ENCODE assay signal across 14 mouse cellular contexts in the genomic region with DNA sequence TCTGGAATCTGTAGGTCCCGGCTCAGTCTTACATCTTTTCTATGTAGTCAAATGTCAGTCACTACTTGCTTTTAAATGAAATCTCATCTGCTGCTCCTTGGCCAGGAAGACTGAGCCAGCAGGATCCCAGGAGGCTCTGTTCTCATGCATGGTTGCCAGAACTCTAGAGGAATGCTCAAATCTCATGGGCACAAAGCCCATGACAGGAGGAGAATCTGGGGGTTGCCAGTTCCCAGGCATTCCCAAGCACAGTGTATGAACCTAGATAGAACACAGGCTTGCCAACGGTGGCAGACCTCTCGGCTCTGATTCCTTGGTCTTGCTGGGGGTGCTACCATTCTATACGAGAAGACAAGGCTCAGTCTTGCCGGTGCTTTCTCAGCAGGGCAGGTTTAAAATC. TPM values are rescaled to one million over a fixed set of nuclear protein-coding genes. Genes with fewer than 3 reads are reported as not detected.
DNase-seq lines count a peak whose midpoint lies in the region; ATAC-seq and TF ChIP-seq lines count a peak whose summit lies in the region.
"Had no signal": no experiment of that assay in that cellular context is flagged by ENCODE, and none has a peak within 500 bp of the region (broad histone marks: within the 10 kb centered on the region; RNA-seq: fewer than 3 reads in every experiment).

No protein-coding gene starts in this region.

- H3K9ac ChIP-seq in forebrain, postnatal 0 days, result no peak overlapping the region
- no peak overlapping the region for H3K9ac ChIP-seq in forebrain, embryonic 15.5 days (replicated peaks)
- H3K9ac ChIP-seq in kidney, embryonic 16.5 days (replicated peaks; ENCODE audit: low read length), result no peak overlapping the region
- H3K9ac ChIP-seq: liver, embryonic 12.5 days had no signal

- H3K36me3 ChIP-seq in forebrain, postnatal 0 days (ENCODE audit: insufficient read depth), result no peaks in the 10 kb centered on the region
- H3K36me3 ChIP-seq in forebrain, embryonic 15.5 days, result no peaks in the 10 kb centered on the region
- H3K36me3 ChIP-seq in kidney, embryonic 16.5 days (ENCODE audit: insufficient read depth, low read length), result no peaks in the 10 kb centered on the region
- H3K36me3 ChIP-seq: hindbrain, embryonic 10.5 days; liver, embryonic 12.5 days had no signal

- no peak overlapping the region for H3K27ac ChIP-seq in forebrain, postnatal 0 days (ENCODE audit: low read depth, low read length)
- H3K27ac ChIP-seq in forebrain, embryonic 15.5 days (replicated peaks), result no peak overlapping the region
- no peak overlapping the region for H3K27ac ChIP-seq in kidney, embryonic 16.5 days (ENCODE audit: low read length)
- H3K27ac ChIP-seq: hindbrain, embryonic 10.5 days; liver, embryonic 12.5 days; macrophage had no signal

- peak; percentile 73 for ATAC-seq in forebrain, postnatal 0 days
- ATAC-seq in forebrain, embryonic 15.5 days (replicated peaks), result no peak
- ATAC-seq in kidney, embryonic 16.5 days (ENCODE audit: low FRiP score, low TSS enrichment), result no peak
- ATAC-seq: liver, embryonic 12.5 days had no signal

- H3K4me3 ChIP-seq in forebrain, postnatal 0 days (ENCODE audit: low read depth, low read length), result no peak overlapping the region
- no peak overlapping the region for H3K4me3 ChIP-seq in forebrain, embryonic 15.5 days
- no peak overlapping the region for H3K4me3 ChIP-seq in kidney, embryonic 16.5 days (ENCODE audit: low read length)
- H3K4me3 ChIP-seq: hindbrain, embryonic 10.5 days; liver, embryonic 12.5 days had no signal

- intact Hi-C loops in left cerebral cortex, postnatal 14 days (cut with DNase I), result no loop called here

- H3K27me3 ChIP-seq in forebrain, postnatal 0 days (ENCODE audit: insufficient read depth, low read length), result no peaks in the 10 kb centered on the region
- H3K27me3 ChIP-seq in forebrain, embryonic 15.5 days, result no peaks in the 10 kb centered on the region
- no peaks in the 10 kb centered on the region for H3K27me3 ChIP-seq in kidney, embryonic 16.5 days (ENCODE audit: insufficient read depth, low read length)
- H3K27me3 ChIP-seq: liver, embryonic 12.5 days had no signal

- no peaks in the 10 kb centered on the region for H3K4me1 ChIP-seq in forebrain, postnatal 0 days (ENCODE audit: insufficient read depth)
- no peaks in the 10 kb centered on the region for H3K4me1 ChIP-seq in forebrain, embryonic 15.5 days
- H3K4me1 ChIP-seq in kidney, embryonic 16.5 days (ENCODE audit: insufficient read depth, low read length), result no peaks in the 10 kb centered on the region
- H3K4me1 ChIP-seq: hindbrain, embryonic 10.5 days; liver, embryonic 12.5 days had no signal

- no peaks in the 10 kb centered on the region for H3K9me3 ChIP-seq in forebrain, postnatal 0 days (ENCODE audit: low read length)
- no peaks in the 10 kb centered on the region for H3K9me3 ChIP-seq in forebrain, embryonic 15.5 days
- H3K9me3 ChIP-seq in kidney, embryonic 16.5 days (ENCODE audit: low read length), result no peaks in the 10 kb centered on the region
- H3K9me3 ChIP-seq: hindbrain, embryonic 10.5 days had no signal

- peak; percentile 72 for DNase-seq in forebrain, postnatal 0 days
- peak; percentile 19 to 38 for DNase-seq in left cerebral cortex, postnatal 14 days (ENCODE audit: low spot score in 2 of 2)
- no peak for DNase-seq in left cerebral cortex, adult 11 months (ENCODE audit: low spot score)
- peak; percentile 68 to 76 for DNase-seq in cerebellum, postnatal 25 days
- DNase-seq in layer of hippocampus, postnatal 36 days, result peak; percentile 14 to 31
- DNase-seq in urinary bladder, adult 2 months (ENCODE audit: low spot score), result no peak
- DNase-seq: kidney, adult 18-20 months; thymus, postnatal 25 days had no signal

- no peak for TF ChIP-seq CTCF in forebrain, postnatal 0 days (IDR thresholded peaks at IDR 0.05; ENCODE audit: low read depth)

- no peak overlapping the region for H3K4me2 ChIP-seq in forebrain, postnatal 0 days (ENCODE audit: low read depth)
- no peak overlapping the region for H3K4me2 ChIP-seq in forebrain, embryonic 15.5 days (replicated peaks)
- H3K4me2 ChIP-seq in kidney, embryonic 16.5 days (replicated peaks; ENCODE audit: low read depth, low read length), result no peak overlapping the region
- H3K4me2 ChIP-seq: liver, embryonic 12.5 days had no signal

- WGBS in forebrain, postnatal 0 days, result 62% methylated on average over 5 of the region's 5 CpGs
- 78% methylated on average over 5 of the region's 5 CpGs for WGBS in forebrain, embryonic 15.5 days
- WGBS in kidney, embryonic 16.5 days, result 90% methylated on average over 5 of the region's 5 CpGs

RNA-seq across cellular contexts. Expression of gene Tpo, which starts 40.3 kb away (rescaled TPM):
- not detected in 2 replicates for total RNA-seq in forebrain, postnatal 0 days (2014; rRNA removed)
- polyA plus RNA-seq in forebrain, postnatal 0 days (2015; fragmentation: Nextera tagmentation; extraction: Ambion mirVana), result 0.21 and 0.25 TPM in 2 replicates
- polyA plus RNA-seq in forebrain, embryonic 15.5 days (2015; fragmentation: Nextera tagmentation; extraction: Ambion mirVana), result 0.09 and 0.14 TPM in 2 replicates
- under 1 TPM; 0.11 to 0.20 TPM for total RNA-seq in left cerebral cortex, postnatal 14 days (2021)
- under 1 TPM; 0.10 to 0.23 TPM for total RNA-seq in layer of hippocampus, postnatal 36 days (2021)
- polyA plus RNA-seq in urinary bladder, adult 2 months (2012; rRNA removed), result 0.19 and 0.32 TPM in 2 replicates
- polyA plus RNA-seq in kidney, embryonic 16.5 days (2015; fragmentation: Nextera tagmentation; extraction: Ambion mirVana), result not detected in 2 replicates
- total RNA-seq: adrenal gland, postnatal 36 days had no signal
- polyA plus RNA-seq: hindbrain, embryonic 10.5 days; liver, embryonic 12.5 days; macrophage had no signal

Comparison
In these comparisons a context has a peak if more than half of its experiments do, and no peak if none do; other contexts are left out.
1. DNase-seq: peak in forebrain, postnatal 0 days (single experiment), left cerebral cortex, postnatal 14 days (2 of 2), cerebellum, postnatal 25 days (2 of 2) and layer of hippocampus, postnatal 36 days (2 of 2); none in left cerebral cortex, adult 11 months (single experiment) and urinary bladder, adult 2 months (single experiment).